Mouse (Mus musculus): Measurements from ENCODE around the gene Pold3. TPM values are rescaled to one million over a fixed set of nuclear protein-coding genes. Genes with fewer than 3 reads are reported as not detected.

The Pold3 gene
- 42.8 and 44.2 TPM in 2 replicates for polyA plus RNA-seq (2014; fragmentation: Nextera tagmentation; extraction: Ambion mirVana)

- Histone ChIP-seq H3K9ac (replicated peaks; ENCODE audit: low read depth, low read length) (peak within 1 kb of the TSS; percentile 81), H3K36me3 (ENCODE audit: control insufficient read depth, insufficient read depth, low read length) (0 out of 2 replicates have a peak, but pooled peaks cover 10% of the 10 kb centered on the region), H3K4me3 (ENCODE audit: low read depth, low read length) (peak within 1 kb of the TSS; percentile 93), H3K9me3 (ENCODE audit: control insufficient read depth, low read length) (no peaks in the 10 kb centered on the region), H3K27ac (ENCODE audit: low read depth, low read length) (peak within 1 kb of the TSS; percentile 78), H3K4me2 (ENCODE audit: low read depth, low read length) (peak within 1 kb of the TSS; percentile 80), H3K4me1 (ENCODE audit: control insufficient read depth, insufficient read depth, low read length) (peaks cover 15% of the 10 kb centered on the region; the same call in 1 of the 2 replicates), H3K27me3 (ENCODE audit: control insufficient read depth, insufficient read depth, low read length) (no peaks in the 10 kb centered on the region)
- peak; percentile 97 for ATAC-seq (ENCODE audit: low read depth)
- WGBS, result under 1% methylated on average over 31 of the region's 33 CpGs
Measured at GRCm38 (mm10) chr7:100121376-100121789, at the start of gene Pold3. Pold3 (minus strand) TSS chr7:100121565.

DNA sequence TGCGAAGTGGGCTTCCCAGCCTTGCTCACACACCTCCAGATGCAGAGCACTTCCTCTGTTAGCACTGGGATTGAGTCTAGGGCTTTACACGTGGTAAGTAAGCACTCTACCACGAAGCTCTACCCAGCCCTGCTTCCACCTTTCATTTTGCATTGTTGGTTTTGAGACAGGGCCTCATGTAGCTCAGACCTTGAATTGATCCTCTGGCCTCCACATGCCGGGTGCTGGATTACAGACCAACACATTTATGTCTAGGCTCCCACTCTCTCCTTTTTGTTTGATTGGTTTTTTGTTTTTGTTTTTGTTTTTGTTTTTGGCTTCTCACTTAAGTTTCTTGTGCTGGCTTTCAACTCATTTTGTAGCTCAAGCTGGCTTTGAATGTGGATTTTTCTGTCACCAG lies 49.4 kb upstream of the Pold3 start:
- H3K36me3 ChIP-seq (ENCODE audit: control insufficient read depth, insufficient read depth, low read length), result no peaks in the 10 kb centered on the region
- no peak overlapping the region for H3K27ac ChIP-seq (ENCODE audit: low read depth, low read length)
- H3K27me3 ChIP-seq (ENCODE audit: control insufficient read depth, insufficient read depth, low read length), result no peaks in the 10 kb centered on the region
- no peaks in the 10 kb centered on the region for H3K4me1 ChIP-seq (ENCODE audit: control insufficient read depth, insufficient read depth, low read length)
- H3K4me2 ChIP-seq (ENCODE audit: low read depth, low read length), result no peak overlapping the region
- WGBS, result 61% methylated on average over 4 of the region's 4 CpGs
- H3K9ac ChIP-seq (replicated peaks; ENCODE audit: low read depth, low read length), result no peak overlapping the region
- H3K4me3 ChIP-seq (ENCODE audit: low read depth, low read length), result no peak overlapping the region
- no peak for ATAC-seq (ENCODE audit: low read depth)
- no peaks in the 10 kb centered on the region for H3K9me3 ChIP-seq (ENCODE audit: control insufficient read depth, low read length)

- Histone ChIP-seq H3K4me1 (ENCODE audit: control insufficient read depth, insufficient read depth, low read length) (no peaks in the 10 kb centered on the region), H3K4me3 (ENCODE audit: low read depth, low read length) (no peak overlapping the region), H3K36me3 (ENCODE audit: control insufficient read depth, insufficient read depth, low read length) (no peaks in the 10 kb centered on the region), H3K27me3 (ENCODE audit: control insufficient read depth, insufficient read depth, low read length) (no peaks in the 10 kb centered on the region), H3K4me2 (ENCODE audit: low read depth, low read length) (no peak overlapping the region), H3K9me3 (ENCODE audit: control insufficient read depth, low read length) (no peaks in the 10 kb centered on the region), H3K27ac (ENCODE audit: low read depth, low read length) (no peak overlapping the region), H3K9ac (replicated peaks; ENCODE audit: low read depth, low read length) (no peak overlapping the region)
- ATAC-seq (ENCODE audit: low read depth), result no peak
- 77% methylated on average over 11 of the region's 11 CpGs for WGBS
Measured at GRCm38 (mm10) chr7:100168654-100169053, 47.3 kb upstream of the Pold3 start.

- Histone ChIP-seq H3K27ac (ENCODE audit: low read depth, low read length) (no peak overlapping the region), H3K4me1 (ENCODE audit: control insufficient read depth, insufficient read depth, low read length) (peaks cover 3% of the 10 kb centered on the region; the same call in 1 of the 2 replicates), H3K4me3 (ENCODE audit: low read depth, low read length) (no peak overlapping the region), H3K9me3 (ENCODE audit: control insufficient read depth, low read length) (no peaks in the 10 kb centered on the region), H3K36me3 (ENCODE audit: control insufficient read depth, insufficient read depth, low read length) (no peaks in the 10 kb centered on the region), H3K4me2 (ENCODE audit: low read depth, low read length) (no peak overlapping the region), H3K9ac (replicated peaks; ENCODE audit: low read depth, low read length) (no peak overlapping the region), H3K27me3 (ENCODE audit: control insufficient read depth, insufficient read depth, low read length) (no peaks in the 10 kb centered on the region)
- WGBS, result 82% methylated on average over 4 of the region's 4 CpGs
- ATAC-seq (ENCODE audit: low read depth), result no peak
Measured at GRCm38 (mm10) chr7:100163506-100163905, 42.1 kb upstream of the Pold3 start.

DNA sequence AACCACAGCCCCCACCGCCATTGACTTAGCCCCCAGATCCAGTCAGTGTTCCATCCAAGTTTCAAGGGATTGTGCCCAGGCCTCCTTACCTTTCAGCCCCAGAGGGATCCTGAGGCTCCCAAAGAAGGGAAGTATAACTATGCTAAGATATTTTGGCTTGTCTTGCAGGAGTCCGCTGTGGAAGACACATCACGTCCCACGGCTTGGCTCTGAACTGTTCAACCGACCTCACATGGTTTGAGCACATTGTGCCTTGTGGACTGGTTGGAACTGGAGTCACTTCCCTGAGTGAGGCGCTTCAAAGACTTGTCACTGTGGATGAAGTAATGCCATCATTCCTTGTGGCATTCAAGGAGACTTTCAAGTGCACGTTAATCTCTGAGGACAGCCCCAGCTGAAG lies 38.6 kb upstream of the Pold3 start:
- no peaks in the 10 kb centered on the region for H3K9me3 ChIP-seq (ENCODE audit: control insufficient read depth, low read length)
- peaks cover 3% of the 10 kb centered on the region; the same call in 1 of the 2 replicates for H3K4me1 ChIP-seq (ENCODE audit: control insufficient read depth, insufficient read depth, low read length)
- H3K9ac ChIP-seq (replicated peaks; ENCODE audit: low read depth, low read length), result peak overlapping the region; percentile 83
- H3K36me3 ChIP-seq (ENCODE audit: control insufficient read depth, insufficient read depth, low read length), result no peaks in the 10 kb centered on the region
- peak overlapping the region; percentile 88 for H3K27ac ChIP-seq (ENCODE audit: low read depth, low read length)
- peak overlapping the region; percentile 83 for H3K4me3 ChIP-seq (ENCODE audit: low read depth, low read length)
- peak overlapping the region; percentile 74 for H3K4me2 ChIP-seq (ENCODE audit: low read depth, low read length)
- 72% methylated on average over 7 of the region's 7 CpGs for WGBS
- ATAC-seq (ENCODE audit: low read depth), result peak; percentile 12; the same call in 1 of the 2 replicates
- no peaks in the 10 kb centered on the region for H3K27me3 ChIP-seq (ENCODE audit: control insufficient read depth, insufficient read depth, low read length)

DNA sequence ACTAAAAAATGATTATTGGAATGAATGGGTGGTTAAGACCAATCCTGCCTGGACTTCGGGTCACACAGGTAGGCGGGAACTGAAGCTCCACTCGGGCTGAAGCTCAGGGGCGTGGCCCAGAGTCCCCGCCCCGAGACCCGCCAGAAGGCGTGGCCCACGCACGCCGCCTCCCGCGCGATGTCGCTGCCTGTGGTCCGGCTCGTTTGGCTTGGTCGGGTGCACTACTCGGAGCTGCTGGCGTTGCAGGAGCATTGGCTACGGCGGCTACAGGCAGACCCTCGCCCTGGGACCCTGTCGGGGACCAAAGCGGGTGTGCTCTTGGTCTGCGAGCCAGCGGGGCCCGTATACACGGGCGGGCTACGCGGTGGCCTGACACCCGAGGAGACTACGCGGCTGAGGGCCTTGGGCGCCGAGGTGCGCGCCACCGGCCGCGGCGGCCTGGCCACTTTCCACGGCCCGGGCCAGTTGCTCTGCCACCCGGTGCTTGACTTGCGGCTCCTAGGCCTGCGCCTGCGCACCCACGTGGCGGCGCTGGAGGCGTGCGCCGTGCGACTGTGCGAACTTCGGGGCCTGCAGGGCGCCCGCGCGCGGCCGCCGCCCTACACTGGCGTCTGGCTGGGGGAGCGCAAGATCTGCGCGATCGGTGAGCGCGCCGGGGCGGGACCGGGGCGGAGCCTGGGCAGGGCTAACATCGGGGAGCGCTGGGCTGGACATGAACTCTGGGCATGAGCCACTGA lies 37.9 kb upstream of the Pold3 start, which contains the start of gene Lipt2:
Lipt2 (plus strand) TSS at position 173 of the 737 bp plus-strand sequence.
- peak; percentile 98 for ATAC-seq (ENCODE audit: low read depth)
- peak within 1 kb of the TSS; percentile 88 for H3K27ac ChIP-seq (ENCODE audit: low read depth, low read length)
- WGBS, result under 1% methylated on average over 69 of the region's 78 CpGs
- H3K4me2 ChIP-seq (ENCODE audit: low read depth, low read length), result peak within 1 kb of the TSS; percentile 74
- peak within 1 kb of the TSS; percentile 83 for H3K4me3 ChIP-seq (ENCODE audit: low read depth, low read length)
- H3K9me3 ChIP-seq (ENCODE audit: control insufficient read depth, low read length), result no peaks in the 10 kb centered on the region
- peaks cover 3% of the 10 kb centered on the region; the same call in 1 of the 2 replicates for H3K4me1 ChIP-seq (ENCODE audit: control insufficient read depth, insufficient read depth, low read length)
- H3K27me3 ChIP-seq (ENCODE audit: control insufficient read depth, insufficient read depth, low read length), result no peaks in the 10 kb centered on the region
- peak within 1 kb of the TSS; percentile 83 for H3K9ac ChIP-seq (replicated peaks; ENCODE audit: low read depth, low read length)
- H3K36me3 ChIP-seq (ENCODE audit: control insufficient read depth, insufficient read depth, low read length), result no peaks in the 10 kb centered on the region

GRCm38 (mm10) chr7:100157669-100158068 lies 36.3 kb upstream of the Pold3 start:
- H3K27ac ChIP-seq (ENCODE audit: low read depth, low read length), result no peak overlapping the region
- H3K4me1 ChIP-seq (ENCODE audit: control insufficient read depth, insufficient read depth, low read length), result peaks cover 3% of the 10 kb centered on the region; the same call in 1 of the 2 replicates
- H3K4me2 ChIP-seq (ENCODE audit: low read depth, low read length), result no peak overlapping the region
- whole genome bisulfite sequencing, result 83% methylated on average over 4 of the region's 4 CpGs
- ATAC-seq (ENCODE audit: low read depth), result no peak
- H3K4me3 ChIP-seq (ENCODE audit: low read depth, low read length), result no peak overlapping the region
- no peak overlapping the region for H3K9ac ChIP-seq (replicated peaks; ENCODE audit: low read depth, low read length)
- H3K36me3 ChIP-seq (ENCODE audit: control insufficient read depth, insufficient read depth, low read length), result no peaks in the 10 kb centered on the region
- no peaks in the 10 kb centered on the region for H3K9me3 ChIP-seq (ENCODE audit: control insufficient read depth, low read length)
- no peaks in the 10 kb centered on the region for H3K27me3 ChIP-seq (ENCODE audit: control insufficient read depth, insufficient read depth, low read length)

DNA sequence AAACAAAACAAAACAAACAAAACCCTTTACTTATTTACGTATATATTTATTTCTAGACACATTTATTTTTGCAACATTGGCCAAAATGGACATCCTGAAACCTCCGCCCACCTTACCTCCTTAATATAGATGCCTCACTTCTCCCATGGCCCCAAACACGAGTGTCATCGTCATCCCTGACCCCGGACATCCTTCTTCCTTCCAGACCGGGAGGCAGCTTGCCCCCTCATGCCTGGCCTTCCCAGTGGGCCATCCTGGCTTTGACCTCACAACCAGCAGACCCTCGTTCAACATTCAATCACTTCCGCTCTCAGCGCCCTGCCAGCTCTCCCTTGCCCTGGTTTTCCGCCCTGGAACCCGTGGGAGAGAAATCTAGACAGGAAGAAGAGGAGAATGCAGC lies 29.3 kb upstream of the Pold3 start:
- no peak for ATAC-seq (ENCODE audit: low read depth)
- no peak overlapping the region for H3K9ac ChIP-seq (replicated peaks; ENCODE audit: low read depth, low read length)
- H3K4me1 ChIP-seq (ENCODE audit: control insufficient read depth, insufficient read depth, low read length), result no peaks in the 10 kb centered on the region
- 80% methylated on average over 11 of the region's 11 CpGs for WGBS
- no peak overlapping the region for H3K4me2 ChIP-seq (ENCODE audit: low read depth, low read length)
- no peaks in the 10 kb centered on the region for H3K36me3 ChIP-seq (ENCODE audit: control insufficient read depth, insufficient read depth, low read length)
- no peaks in the 10 kb centered on the region for H3K9me3 ChIP-seq (ENCODE audit: control insufficient read depth, low read length)
- H3K4me3 ChIP-seq (ENCODE audit: low read depth, low read length), result no peak overlapping the region
- H3K27ac ChIP-seq (ENCODE audit: low read depth, low read length), result no peak overlapping the region
- H3K27me3 ChIP-seq (ENCODE audit: control insufficient read depth, insufficient read depth, low read length), result no peaks in the 10 kb centered on the region

- Histone ChIP-seq H3K4me3 (ENCODE audit: low read depth, low read length) (no peak overlapping the region), H3K4me1 (ENCODE audit: control insufficient read depth, insufficient read depth, low read length) (no peaks in the 10 kb centered on the region), H3K36me3 (ENCODE audit: control insufficient read depth, insufficient read depth, low read length) (no peaks in the 10 kb centered on the region), H3K9ac (replicated peaks; ENCODE audit: low read depth, low read length) (no peak overlapping the region), H3K27ac (ENCODE audit: low read depth, low read length) (no peak overlapping the region), H3K27me3 (ENCODE audit: control insufficient read depth, insufficient read depth, low read length) (no peaks in the 10 kb centered on the region), H3K9me3 (ENCODE audit: control insufficient read depth, low read length) (no peaks in the 10 kb centered on the region), H3K4me2 (ENCODE audit: low read depth, low read length) (no peak overlapping the region)
- no peak for ATAC-seq (ENCODE audit: low read depth)
- 49% methylated on average over 10 of the region's 10 CpGs for WGBS
Measured at GRCm38 (mm10) chr7:100150086-100150485, 28.7 kb upstream of the Pold3 start.

All from neural tube, embryonic 14.5 days (tissue).